Mouse (Mus musculus): ENCODE measurements at regions not wholly inside any gene's neighbourhood (a gene's known extent, or its start where the extent isn't known, plus 50 kb on each side); places are given as distances from the start of the nearest gene placed in this dataset.

DNA sequence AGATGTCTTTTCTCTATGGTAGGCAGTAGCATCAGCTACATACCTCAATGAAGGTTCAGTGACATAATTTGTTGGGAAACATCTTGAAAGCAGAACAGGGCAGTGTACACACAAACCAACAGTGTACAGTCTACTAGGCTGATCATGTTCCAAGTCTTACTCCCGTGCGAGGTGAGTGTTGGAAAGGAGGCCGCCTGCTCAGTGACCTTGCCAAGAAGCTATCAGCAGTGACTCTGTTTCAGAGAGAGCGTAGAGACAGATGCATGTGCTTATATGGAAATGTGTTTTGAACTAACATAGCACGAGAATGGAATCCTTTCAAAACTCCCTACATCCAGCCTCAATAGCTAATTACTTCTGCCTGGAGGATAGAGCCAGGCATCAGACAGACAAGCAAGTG, 78.4 kb downstream of the Klf4 start:
- H3K36me3 ChIP-seq (replicated peaks; ENCODE audit: insufficient read depth, low read length): no peaks in the 10 kb centered on the region
- H3K9ac ChIP-seq (replicated peaks): no peak overlapping the region
- no peak overlapping the region for H3K27ac ChIP-seq (ENCODE audit: low read depth)
- no peak overlapping the region for H3K4me3 ChIP-seq (ENCODE audit: low read depth, low read length)
- 67% methylated on average over 5 of the region's 5 CpGs for WGBS (ENCODE audit: insufficient replicate concordance)
- no peaks in the 10 kb centered on the region for H3K27me3 ChIP-seq (ENCODE audit: insufficient read depth, low read length)
- ATAC-seq (no peak), DNase-seq (no peak)
- TF ChIP-seq CTCF (IDR thresholded peaks at IDR 0.05; ENCODE audit: low read depth) (no peak), EP300 (IDR thresholded peaks at IDR 0.05; ENCODE audit: low read depth) (no peak)
- no peaks in the 10 kb centered on the region for H3K4me1 ChIP-seq (ENCODE audit: insufficient read depth)
- no peak overlapping the region for H3K4me2 ChIP-seq (ENCODE audit: low read depth, low read length)
- no peaks in the 10 kb centered on the region for H3K9me3 ChIP-seq (ENCODE audit: low read length)

DNA sequence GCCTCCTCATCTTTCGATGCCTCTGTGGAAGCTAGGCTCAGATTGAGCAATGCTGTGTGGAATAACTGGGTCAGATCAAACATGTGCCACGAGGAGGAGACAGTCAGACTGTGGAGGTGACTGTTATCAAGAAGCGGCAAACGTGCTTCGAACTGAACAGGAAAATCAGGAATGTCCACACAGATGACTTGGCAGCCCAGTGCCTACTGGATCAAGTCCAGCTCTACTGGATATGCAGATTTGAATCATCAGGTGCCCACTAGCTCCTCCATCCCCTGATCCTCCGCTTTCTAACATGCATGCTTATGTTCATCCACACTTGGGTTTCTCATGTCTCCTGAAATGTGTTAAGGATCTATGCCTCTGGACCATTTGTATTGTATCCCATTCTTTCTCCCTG, 79.7 kb downstream of the Klf4 start:
- TF ChIP-seq CTCF (IDR thresholded peaks at IDR 0.05; ENCODE audit: low read depth) (no peak), EP300 (IDR thresholded peaks at IDR 0.05; ENCODE audit: low read depth) (no peak)
- Histone ChIP-seq H3K4me3 (ENCODE audit: low read depth, low read length) (no peak overlapping the region), H3K9me3 (ENCODE audit: low read length) (no peaks in the 10 kb centered on the region), H3K4me2 (ENCODE audit: low read depth, low read length) (no peak overlapping the region), H3K36me3 (replicated peaks; ENCODE audit: insufficient read depth, low read length) (no peaks in the 10 kb centered on the region), H3K27me3 (ENCODE audit: insufficient read depth, low read length) (no peaks in the 10 kb centered on the region), H3K27ac (ENCODE audit: low read depth) (no peak overlapping the region), H3K9ac (replicated peaks) (no peak overlapping the region), H3K4me1 (ENCODE audit: insufficient read depth) (no peaks in the 10 kb centered on the region)
- ATAC-seq: no peak
- 66% methylated on average over 6 of the region's 6 CpGs for WGBS (ENCODE audit: insufficient replicate concordance)
- no peak for DNase-seq

DNA sequence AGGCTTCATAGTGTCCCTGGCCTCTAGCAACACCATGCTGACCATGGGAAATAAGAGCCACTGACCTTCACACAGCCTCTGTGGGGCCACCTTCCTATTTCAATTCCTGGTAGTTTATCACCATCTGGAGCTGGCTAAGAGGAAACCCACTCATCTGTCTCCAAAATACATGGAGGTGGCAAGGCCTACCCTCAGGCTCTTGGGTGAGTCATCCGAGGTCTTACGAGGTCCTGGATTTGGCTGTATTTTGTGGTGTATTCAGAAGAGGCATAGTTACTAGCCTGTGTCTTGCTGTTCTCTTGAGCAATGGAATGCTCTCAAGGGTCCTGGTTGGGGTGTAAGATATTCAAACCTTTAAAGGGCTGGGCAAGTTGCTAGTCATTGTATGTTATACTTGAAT, 80.6 kb downstream of the Klf4 start:
- Histone ChIP-seq H3K27ac (ENCODE audit: low read depth) (no peak overlapping the region), H3K36me3 (replicated peaks; ENCODE audit: insufficient read depth, low read length) (no peaks in the 10 kb centered on the region), H3K4me2 (ENCODE audit: low read depth, low read length) (no peak overlapping the region), H3K4me1 (ENCODE audit: insufficient read depth) (no peaks in the 10 kb centered on the region), H3K4me3 (ENCODE audit: low read depth, low read length) (no peak overlapping the region), H3K9ac (replicated peaks) (no peak overlapping the region), H3K9me3 (ENCODE audit: low read length) (no peaks in the 10 kb centered on the region), H3K27me3 (ENCODE audit: insufficient read depth, low read length) (no peaks in the 10 kb centered on the region)
- DNase-seq (no peak), ATAC-seq (no peak)
- WGBS (ENCODE audit: insufficient replicate concordance): 76% methylated on average over 2 of the region's 2 CpGs
- TF ChIP-seq EP300 (IDR thresholded peaks at IDR 0.05; ENCODE audit: low read depth) (no peak), CTCF (IDR thresholded peaks at IDR 0.05; ENCODE audit: low read depth) (no peak)

DNA sequence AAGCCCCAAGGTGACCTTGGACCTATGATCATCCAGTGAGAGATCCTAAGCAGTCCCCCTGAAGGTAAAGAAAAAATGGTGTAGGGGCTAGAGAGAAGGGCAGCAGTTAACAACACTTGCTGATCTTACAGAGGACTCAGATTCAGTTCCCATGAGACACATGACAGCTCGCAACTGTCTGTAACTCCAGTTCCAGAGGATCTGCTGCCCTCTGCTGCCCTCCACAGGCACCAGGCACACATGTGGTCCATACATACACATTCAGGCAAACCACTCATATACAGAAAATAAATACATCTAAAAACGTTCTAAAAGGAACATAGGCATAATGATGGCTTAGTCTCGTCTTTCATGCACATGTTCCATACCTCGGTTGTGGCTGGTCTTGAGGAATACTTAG, 81.2 kb downstream of the Klf4 start:
- no peak overlapping the region for H3K4me2 ChIP-seq (ENCODE audit: low read depth, low read length)
- H3K9me3 ChIP-seq (ENCODE audit: low read length): no peaks in the 10 kb centered on the region
- no peak overlapping the region for H3K27ac ChIP-seq (ENCODE audit: low read depth)
- WGBS (ENCODE audit: insufficient replicate concordance): 61% methylated on average over 4 of the region's 4 CpGs
- ATAC-seq: no peak
- H3K4me3 ChIP-seq (ENCODE audit: low read depth, low read length): no peak overlapping the region
- no peak for DNase-seq
- TF ChIP-seq CTCF (IDR thresholded peaks at IDR 0.05; ENCODE audit: low read depth) (peak; percentile 62), EP300 (IDR thresholded peaks at IDR 0.05; ENCODE audit: low read depth) (no peak)
- H3K9ac ChIP-seq (replicated peaks): no peak overlapping the region
- H3K27me3 ChIP-seq (ENCODE audit: insufficient read depth, low read length): no peaks in the 10 kb centered on the region
- no peaks in the 10 kb centered on the region for H3K36me3 ChIP-seq (replicated peaks; ENCODE audit: insufficient read depth, low read length)
- H3K4me1 ChIP-seq (ENCODE audit: insufficient read depth): no peaks in the 10 kb centered on the region

DNA sequence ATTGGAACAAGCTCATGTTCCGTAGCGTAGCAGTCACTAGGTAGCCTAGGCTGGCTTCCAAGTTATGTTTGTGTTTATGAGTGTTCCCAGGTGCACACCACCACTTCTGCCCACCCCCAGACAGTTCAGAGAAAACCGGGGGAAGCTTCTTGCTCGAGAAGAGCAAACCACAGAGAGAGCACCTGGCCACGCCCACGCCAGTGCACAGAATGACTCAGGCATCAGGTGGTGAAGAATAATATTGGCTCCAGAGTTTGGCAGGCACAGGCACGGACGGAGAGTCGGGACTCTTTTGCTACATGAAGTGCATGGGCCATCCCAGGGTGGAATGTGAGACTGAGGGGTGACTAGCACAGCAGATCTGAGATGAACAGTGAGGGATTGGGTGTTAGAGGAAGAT, 88.8 kb downstream of the Klf4 start:
- H3K4me3 ChIP-seq (ENCODE audit: low read depth, low read length): no peak overlapping the region
- no peak for DNase-seq
- no peak for ATAC-seq
- WGBS (ENCODE audit: insufficient replicate concordance): 70% methylated on average over 9 of the region's 9 CpGs
- H3K27ac ChIP-seq (ENCODE audit: low read depth): no peak overlapping the region
- no peak overlapping the region for H3K9ac ChIP-seq (replicated peaks)
- TF ChIP-seq EP300 (IDR thresholded peaks at IDR 0.05; ENCODE audit: low read depth): no peak
- no peak for TF ChIP-seq CTCF (IDR thresholded peaks at IDR 0.05; ENCODE audit: low read depth)
- no peaks in the 10 kb centered on the region for H3K9me3 ChIP-seq (ENCODE audit: low read length)
- no peak overlapping the region for H3K4me2 ChIP-seq (ENCODE audit: low read depth, low read length)
- no peaks in the 10 kb centered on the region for H3K36me3 ChIP-seq (replicated peaks; ENCODE audit: insufficient read depth, low read length)
- H3K27me3 ChIP-seq (ENCODE audit: insufficient read depth, low read length): no peaks in the 10 kb centered on the region
- no peaks in the 10 kb centered on the region for H3K4me1 ChIP-seq (ENCODE audit: insufficient read depth)

DNA sequence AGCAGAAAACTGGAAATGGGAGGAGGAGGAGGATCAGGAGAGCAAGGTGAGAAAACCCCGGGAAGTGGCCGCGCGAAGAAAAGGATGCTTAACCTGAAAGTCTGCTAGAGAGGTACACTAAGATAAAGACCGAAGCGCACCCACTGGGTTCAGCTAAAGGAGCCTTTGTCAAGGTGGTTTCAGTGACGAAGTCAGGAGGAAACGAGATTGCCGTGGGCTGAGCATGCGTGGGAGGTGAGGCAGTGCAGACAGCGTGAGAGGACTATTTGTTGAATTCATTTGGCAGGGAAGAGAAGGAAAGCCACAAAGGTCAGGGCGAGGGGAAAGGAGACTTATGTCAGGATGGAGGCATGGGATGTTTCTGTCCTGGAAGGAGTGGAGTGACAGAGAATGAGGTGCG, 90.2 kb downstream of the Klf4 start:
- ATAC-seq: no peak
- H3K4me1 ChIP-seq (ENCODE audit: insufficient read depth): no peaks in the 10 kb centered on the region
- H3K36me3 ChIP-seq (replicated peaks; ENCODE audit: insufficient read depth, low read length): no peaks in the 10 kb centered on the region

More for the DNA sequence above, 90.2 kb downstream of the Klf4 start:
- Histone ChIP-seq H3K9me3 (ENCODE audit: low read length) (no peaks in the 10 kb centered on the region), H3K27me3 (ENCODE audit: insufficient read depth, low read length) (no peaks in the 10 kb centered on the region), H3K27ac (ENCODE audit: low read depth) (no peak overlapping the region), H3K4me2 (ENCODE audit: low read depth, low read length) (no peak overlapping the region), H3K4me3 (ENCODE audit: low read depth, low read length) (no peak overlapping the region), H3K9ac (replicated peaks) (no peak overlapping the region)
- no peak for TF ChIP-seq CTCF (IDR thresholded peaks at IDR 0.05; ENCODE audit: low read depth)
- no peak for TF ChIP-seq EP300 (IDR thresholded peaks at IDR 0.05; ENCODE audit: low read depth)
- WGBS (ENCODE audit: insufficient replicate concordance): 65% methylated on average over 13 of the region's 13 CpGs
- no peak for DNase-seq
